Mouse (Mus musculus): Measurements from ENCODE around the gene Nxph1. TPM values are rescaled to one million over a fixed set of nuclear protein-coding genes. Genes with fewer than 3 reads are reported as not detected.

The Nxph1 gene
- total RNA-seq (2012; rRNA removed) (not detected in 2 replicates), polyA plus RNA-seq (2012; ENCODE audit: insufficient read depth in 1 of 2, insufficient read length in 2 of 2, low read depth in 1 of 2, low replicate concordance in 2 of 2, missing spikeins in 1 of 2) (not detected)

DNA sequence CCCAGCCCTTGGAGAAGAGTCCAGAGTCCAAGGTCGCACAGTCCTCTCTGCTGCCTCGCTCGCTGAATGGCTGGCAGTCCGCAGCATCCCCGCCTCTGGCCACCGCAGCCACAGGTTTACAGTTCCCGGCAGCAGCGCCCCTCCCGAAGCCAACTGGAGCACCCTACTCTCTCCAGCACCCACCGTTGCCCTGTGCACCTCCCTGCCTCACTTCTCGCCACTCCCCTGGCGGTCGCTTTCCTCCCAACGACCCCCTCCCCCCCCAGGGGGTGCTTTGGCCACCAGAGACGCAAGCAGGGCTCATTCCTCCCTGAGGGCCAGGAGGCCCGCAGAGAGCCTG, at the start of gene Nxph1:
TSS of gene Nxph1 (plus strand) at position 301 of the 340 bp plus-strand sequence.
- no peak for DNase-seq (ENCODE audit: low read depth, low spot score)
- no peak within 1 kb of the TSS for H3K4me3 ChIP-seq (ENCODE audit: control insufficient read depth in 1 of 2, insufficient read depth in 1 of 2, low read depth in 2 of 2, low read length in 2 of 2)
- no peak within 1 kb of the TSS for H3K9ac ChIP-seq (ENCODE audit: control insufficient read depth, low read depth, low read length, poor library complexity, severe bottlenecking)
- H3K27ac ChIP-seq (ENCODE audit: control insufficient read depth, low read depth, low read length), result no peak within 1 kb of the TSS
- no peaks in the 10 kb centered on the region for H3K27me3 ChIP-seq (ENCODE audit: control insufficient read depth in 1 of 2, insufficient read depth in 2 of 2, low read length in 2 of 2)
- no peaks in the 10 kb centered on the region for H3K9me3 ChIP-seq (replicated peaks; ENCODE audit: insufficient read depth, low read length)
- H3K79me2 ChIP-seq (ENCODE audit: control insufficient read depth, insufficient read depth, low read length, poor library complexity), result no peaks in the 10 kb centered on the region
- H3K36me3 ChIP-seq (ENCODE audit: control insufficient read depth in 1 of 2, insufficient read depth in 2 of 2, low read length in 2 of 2), result no peaks in the 10 kb centered on the region
- H3K4me1 ChIP-seq (ENCODE audit: control insufficient read depth in 1 of 2, insufficient read depth in 2 of 2, low read length in 2 of 2), result no peaks in the 10 kb centered on the region
- TF ChIP-seq MYB (IDR thresholded peaks at IDR 0.05; ENCODE audit: low read depth, low read length), result no peak
- TF ChIP-seq RAD21 (IDR thresholded peaks at IDR 0.05; ENCODE audit: low read depth, low read length), result no peak
- no peak for TF ChIP-seq CTCF (IDR thresholded peaks at IDR 0.05 in 2 of 3, conservative IDR thresholded peaks at IDR 0.05 in 1 of 3; ENCODE audit: control insufficient read depth in 1 of 3, insufficient read depth in 1 of 3, low read depth in 2 of 3, low read length in 3 of 3, poor library complexity in 1 of 3, severe bottlenecking in 1 of 3)
- no peak for TF ChIP-seq HCFC1 (IDR thresholded peaks at IDR 0.05; ENCODE audit: low read depth, low read length)
- TF ChIP-seq NRF1 (IDR thresholded peaks at IDR 0.05; ENCODE audit: insufficient read depth, low read depth, low read length, poor library complexity, severe bottlenecking), result no peak
- TF ChIP-seq JUND (IDR thresholded peaks at IDR 0.05; ENCODE audit: low read depth, low read length), result no peak
- no peak for TF ChIP-seq ZMIZ1 (IDR thresholded peaks at IDR 0.05; ENCODE audit: low read depth, low read length)
- no peak for TF ChIP-seq CHD2 (IDR thresholded peaks at IDR 0.05; ENCODE audit: low read length)
- no peak for TF ChIP-seq CHD1 (IDR thresholded peaks at IDR 0.05; ENCODE audit: low read depth, low read length)
- no peak for TF ChIP-seq POLR2AphosphoS2 (IDR thresholded peaks at IDR 0.05; ENCODE audit: low read length)
- no peak for TF ChIP-seq MAX (IDR thresholded peaks at IDR 0.05; ENCODE audit: low read length)
- no peak for TF ChIP-seq BHLHE40 (IDR thresholded peaks at IDR 0.05; ENCODE audit: borderline replicate concordance, low read depth, low read length)
- TF ChIP-seq SIN3A (IDR thresholded peaks at IDR 0.05; ENCODE audit: low read length), result no peak
- TF ChIP-seq MAFK (IDR thresholded peaks at IDR 0.05; ENCODE audit: borderline replicate concordance, low read depth, low read length), result no peak
- TF ChIP-seq ZC3H11A (IDR thresholded peaks at IDR 0.05; ENCODE audit: low read depth, low read length), result no peak
- no peak for TF ChIP-seq TAL1 (IDR thresholded peaks at IDR 0.05; ENCODE audit: low read length)
- no peak for TF ChIP-seq GATA1 (IDR thresholded peaks at IDR 0.05; ENCODE audit: low read depth, low read length)
- no peak for TF ChIP-seq EP300 (IDR thresholded peaks at IDR 0.05; ENCODE audit: low read depth in 1 of 2, low read length in 2 of 2)
- no peak for TF ChIP-seq POLR2A (IDR thresholded peaks at IDR 0.05; ENCODE audit: control insufficient read depth in 1 of 2, insufficient read depth in 1 of 2, low read depth in 1 of 2, low read length in 2 of 2, poor library complexity in 1 of 2)

DNA sequence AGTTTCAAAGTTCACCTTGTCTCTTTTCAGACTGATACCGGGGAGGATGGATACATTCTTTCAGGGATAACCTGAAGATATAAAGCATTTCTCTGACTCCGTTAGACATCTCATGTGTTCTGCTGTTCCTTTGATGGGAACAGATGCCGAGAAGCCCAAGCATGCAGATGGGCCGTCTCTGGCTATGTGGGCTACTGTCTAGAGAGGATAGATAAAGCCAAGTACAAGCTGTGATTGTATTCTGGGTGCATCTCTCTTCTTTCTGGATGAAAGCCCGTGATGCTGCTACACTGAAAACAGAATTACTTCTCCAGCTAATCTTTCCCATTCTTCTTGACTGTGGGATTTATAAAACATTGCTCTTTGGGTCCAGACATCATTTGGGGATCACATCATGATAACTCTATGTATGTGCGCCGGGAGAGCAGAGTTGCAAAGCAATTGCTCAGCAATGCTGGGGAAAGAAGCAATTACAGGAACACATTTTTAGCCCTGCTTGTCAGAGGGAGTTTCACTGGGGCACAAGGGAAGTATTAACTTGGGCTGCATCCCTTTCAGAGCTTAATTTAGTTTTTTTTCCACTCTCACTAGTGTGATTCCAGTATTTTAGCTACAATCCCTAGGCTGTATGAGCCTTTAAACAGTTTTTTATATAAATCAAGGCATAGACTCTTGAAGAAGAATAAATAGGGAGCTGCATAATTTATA, 48.1 kb upstream of the Nxph1 start:
- H3K79me2 ChIP-seq (ENCODE audit: control insufficient read depth, insufficient read depth, low read length, poor library complexity), result no peaks in the 10 kb centered on the region
- DNase-seq (ENCODE audit: low read depth, low spot score), result no peak
- no peak for TF ChIP-seq USF2 (IDR thresholded peaks at IDR 0.05; ENCODE audit: borderline replicate concordance in 1 of 2, insufficient read depth in 1 of 2, low read depth in 1 of 2, low read length in 2 of 2)
- TF ChIP-seq GATA1 (IDR thresholded peaks at IDR 0.05; ENCODE audit: low read depth, low read length), result no peak
- no peak for TF ChIP-seq USF1 (IDR thresholded peaks at IDR 0.05; ENCODE audit: low read depth, low read length)
- TF ChIP-seq E2F4 (IDR thresholded peaks at IDR 0.05; ENCODE audit: borderline replicate concordance, low read depth, low read length), result no peak
- TF ChIP-seq POLR2A (IDR thresholded peaks at IDR 0.05; ENCODE audit: control insufficient read depth in 1 of 2, insufficient read depth in 1 of 2, low read depth in 1 of 2, low read length in 2 of 2, poor library complexity in 1 of 2), result no peak
- no peak for TF ChIP-seq TAL1 (IDR thresholded peaks at IDR 0.05; ENCODE audit: low read length)
- no peak for TF ChIP-seq CHD2 (IDR thresholded peaks at IDR 0.05; ENCODE audit: low read length)
- TF ChIP-seq CTCF (IDR thresholded peaks at IDR 0.05 in 2 of 3, conservative IDR thresholded peaks at IDR 0.05 in 1 of 3; ENCODE audit: control insufficient read depth in 1 of 3, insufficient read depth in 1 of 3, low read depth in 2 of 3, low read length in 3 of 3, poor library complexity in 1 of 3, severe bottlenecking in 1 of 3), result no peak
- TF ChIP-seq ZKSCAN1 (IDR thresholded peaks at IDR 0.05; ENCODE audit: low read depth, low read length), result no peak
- TF ChIP-seq UBTF (IDR thresholded peaks at IDR 0.05; ENCODE audit: borderline replicate concordance, insufficient read depth, low read depth, low read length), result no peak
- TF ChIP-seq POLR2AphosphoS2 (IDR thresholded peaks at IDR 0.05; ENCODE audit: low read length), result no peak
- no peak for TF ChIP-seq CHD1 (IDR thresholded peaks at IDR 0.05; ENCODE audit: low read depth, low read length)
- no peak for TF ChIP-seq NRF1 (IDR thresholded peaks at IDR 0.05; ENCODE audit: insufficient read depth, low read depth, low read length, poor library complexity, severe bottlenecking)
- TF ChIP-seq MXI1 (IDR thresholded peaks at IDR 0.05; ENCODE audit: low read depth, low read length), result no peak
- TF ChIP-seq JUND (IDR thresholded peaks at IDR 0.05; ENCODE audit: low read depth, low read length), result no peak
- TF ChIP-seq RCOR1 (IDR thresholded peaks at IDR 0.05; ENCODE audit: low read depth, low read length), result no peak
- TF ChIP-seq MAX (IDR thresholded peaks at IDR 0.05; ENCODE audit: low read length), result no peak
- no peak overlapping the region for H3K27ac ChIP-seq (ENCODE audit: control insufficient read depth, low read depth, low read length)
- no peak overlapping the region for H3K4me3 ChIP-seq (ENCODE audit: control insufficient read depth in 1 of 2, insufficient read depth in 1 of 2, low read depth in 2 of 2, low read length in 2 of 2)
- no peaks in the 10 kb centered on the region for H3K36me3 ChIP-seq (ENCODE audit: control insufficient read depth in 1 of 2, insufficient read depth in 2 of 2, low read length in 2 of 2)
- H3K27me3 ChIP-seq (ENCODE audit: control insufficient read depth in 1 of 2, insufficient read depth in 2 of 2, low read length in 2 of 2), result no peaks in the 10 kb centered on the region; a peak in 1 of 4 replicates
- no peaks in the 10 kb centered on the region for H3K4me1 ChIP-seq (ENCODE audit: control insufficient read depth in 1 of 2, insufficient read depth in 2 of 2, low read length in 2 of 2)
- no peaks in the 10 kb centered on the region for H3K9me3 ChIP-seq (replicated peaks; ENCODE audit: insufficient read depth, low read length)
- H3K9ac ChIP-seq (ENCODE audit: control insufficient read depth, low read depth, low read length, poor library complexity, severe bottlenecking), result no peak overlapping the region

Measured in MEL (cell line).